Mouse (Mus musculus): ENCODE measurements around the gene Bicra. TPM values are rescaled to one million over a fixed set of nuclear protein-coding genes. Genes with fewer than 3 reads are reported as not detected.

The Bicra gene
- polyA plus RNA-seq, 1 experiment from 2014 or later = 11.6 TPM

- ATAC-seq (replicated peaks; ENCODE audit: low FRiP score) (no peak), DNase-seq (ENCODE audit: low spot score) (no peak)
- no peak overlapping the region for H3K9ac ChIP-seq (ENCODE audit: low read length)
- no peaks in the 10 kb centered on the region for H3K9me3 ChIP-seq (ENCODE audit: control insufficient read depth, low read length)
- H3K36me3 ChIP-seq (ENCODE audit: control insufficient read depth, insufficient read depth, low read length) = no peaks in the 10 kb centered on the region
- no peak overlapping the region for H3K4me2 ChIP-seq (ENCODE audit: low read depth, low read length, severe bottlenecking)
- WGBS = 94% methylated on average over 8 of the region's 8 CpGs
- no peaks in the 10 kb centered on the region for H3K27me3 ChIP-seq (ENCODE audit: control insufficient read depth, insufficient read depth, low read length)
- no peak overlapping the region for H3K4me3 ChIP-seq (ENCODE audit: low read depth, low read length)
- H3K27ac ChIP-seq (ENCODE audit: low read depth, low read length) = no peak overlapping the region
- H3K4me1 ChIP-seq (replicated peaks; ENCODE audit: control insufficient read depth, insufficient read depth, low read length) = no peaks in the 10 kb centered on the region
Observed at GRCm38 (mm10) chr7:16014521-16015175, 33.1 kb downstream of the Bicra start.

DNA sequence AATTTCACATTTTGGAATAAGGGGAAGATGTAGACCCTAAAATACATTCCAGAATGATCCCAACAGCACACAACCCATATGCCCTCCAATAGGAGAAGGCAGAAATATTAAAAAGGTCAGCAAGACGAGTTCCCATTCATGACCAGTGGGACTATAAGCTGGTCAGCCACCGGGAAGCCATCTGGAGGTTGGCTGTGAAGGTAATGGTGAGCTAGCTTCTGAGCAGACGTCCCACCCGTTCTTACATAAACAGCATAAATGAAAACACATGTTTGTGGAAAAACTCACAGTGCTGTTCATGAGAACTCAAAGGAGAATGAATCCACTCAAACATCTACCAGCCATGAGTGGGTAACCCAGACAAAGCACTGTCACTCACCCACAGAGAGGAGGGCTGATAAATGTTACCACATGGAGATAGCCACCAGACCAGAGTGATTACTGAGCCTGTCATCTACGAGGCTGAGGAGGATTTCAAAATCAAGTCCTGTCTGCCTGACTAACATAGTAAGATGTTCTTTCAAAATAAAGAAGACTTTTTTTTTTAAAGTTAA lies 33.9 kb downstream of the Bicra start:
- H3K27me3 ChIP-seq (ENCODE audit: control insufficient read depth, insufficient read depth, low read length) = no peaks in the 10 kb centered on the region
- H3K4me2 ChIP-seq (ENCODE audit: low read depth, low read length, severe bottlenecking) = no peak overlapping the region
- no peak overlapping the region for H3K4me3 ChIP-seq (ENCODE audit: low read depth, low read length)
- ATAC-seq (replicated peaks; ENCODE audit: low FRiP score) (no peak), DNase-seq (ENCODE audit: low spot score) (no peak)
- H3K27ac ChIP-seq (ENCODE audit: low read depth, low read length) = no peak overlapping the region
- H3K9me3 ChIP-seq (ENCODE audit: control insufficient read depth, low read length) = no peaks in the 10 kb centered on the region
- WGBS = 84% methylated on average over 5 of the region's 5 CpGs
- H3K9ac ChIP-seq (ENCODE audit: low read length) = no peak overlapping the region
- no peaks in the 10 kb centered on the region for H3K4me1 ChIP-seq (replicated peaks; ENCODE audit: control insufficient read depth, insufficient read depth, low read length)
- no peaks in the 10 kb centered on the region for H3K36me3 ChIP-seq (ENCODE audit: control insufficient read depth, insufficient read depth, low read length)

DNA sequence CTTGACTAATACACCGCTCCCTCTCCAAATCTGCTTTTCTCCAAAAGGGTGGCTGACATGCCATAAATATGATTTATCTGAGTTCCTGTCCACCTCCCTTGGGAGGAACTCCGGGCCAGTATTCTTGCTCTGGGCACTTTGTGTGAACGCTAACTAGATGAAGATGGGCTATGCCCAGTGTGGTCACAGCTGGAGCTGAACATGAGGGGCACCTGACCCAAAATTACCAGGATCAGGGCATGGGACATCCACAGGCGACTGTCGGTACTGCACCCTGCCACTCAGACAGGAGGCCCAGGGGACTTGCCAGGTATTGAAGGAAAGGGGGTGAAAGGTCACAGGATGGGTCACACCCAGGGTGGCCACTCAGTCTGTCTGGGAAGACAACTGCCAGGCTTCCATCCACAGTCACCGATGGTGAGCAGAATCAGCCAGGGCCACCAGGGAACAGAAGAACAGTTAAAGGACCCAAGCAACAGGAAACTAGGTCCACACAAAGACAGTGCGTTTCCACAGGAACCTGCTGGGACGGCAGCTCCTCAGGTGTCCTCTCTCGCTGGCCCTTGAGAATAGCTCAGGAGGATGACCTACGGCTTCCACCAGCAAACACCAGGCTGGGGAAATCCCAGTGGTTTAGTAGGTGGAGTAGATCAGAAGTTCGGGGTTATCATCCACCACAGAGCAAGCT lies 35.0 kb downstream of the Bicra start:
- Histone ChIP-seq H3K27ac (ENCODE audit: low read depth, low read length) (no peak overlapping the region), H3K9me3 (ENCODE audit: control insufficient read depth, low read length) (no peaks in the 10 kb centered on the region), H3K4me3 (ENCODE audit: low read depth, low read length) (no peak overlapping the region), H3K9ac (ENCODE audit: low read length) (no peak overlapping the region), H3K4me2 (ENCODE audit: low read depth, low read length, severe bottlenecking) (no peak overlapping the region), H3K27me3 (ENCODE audit: control insufficient read depth, insufficient read depth, low read length) (no peaks in the 10 kb centered on the region), H3K36me3 (ENCODE audit: control insufficient read depth, insufficient read depth, low read length) (no peaks in the 10 kb centered on the region), H3K4me1 (replicated peaks; ENCODE audit: control insufficient read depth, insufficient read depth, low read length) (no peaks in the 10 kb centered on the region)
- ATAC-seq (replicated peaks; ENCODE audit: low FRiP score) (no peak), DNase-seq (ENCODE audit: low spot score) (no peak)
- WGBS = 80% methylated on average over 11 of the region's 11 CpGs

- no peak overlapping the region for H3K4me3 ChIP-seq (ENCODE audit: low read depth, low read length)
- no peak overlapping the region for H3K4me2 ChIP-seq (ENCODE audit: low read depth, low read length, severe bottlenecking)
- DNase-seq (ENCODE audit: low spot score) (no peak), ATAC-seq (replicated peaks; ENCODE audit: low FRiP score) (no peak)
- H3K9ac ChIP-seq (ENCODE audit: low read length) = no peak overlapping the region
- H3K27ac ChIP-seq (ENCODE audit: low read depth, low read length) = no peak overlapping the region
- no peaks in the 10 kb centered on the region for H3K9me3 ChIP-seq (ENCODE audit: control insufficient read depth, low read length)
- H3K27me3 ChIP-seq (ENCODE audit: control insufficient read depth, insufficient read depth, low read length) = no peaks in the 10 kb centered on the region
- no peaks in the 10 kb centered on the region for H3K36me3 ChIP-seq (ENCODE audit: control insufficient read depth, insufficient read depth, low read length)
- no peaks in the 10 kb centered on the region for H3K4me1 ChIP-seq (replicated peaks; ENCODE audit: control insufficient read depth, insufficient read depth, low read length)
- 94% methylated on average over 7 of the region's 7 CpGs for WGBS
Observed at GRCm38 (mm10) chr7:16011418-16012085, 36.2 kb downstream of the Bicra start.

DNA sequence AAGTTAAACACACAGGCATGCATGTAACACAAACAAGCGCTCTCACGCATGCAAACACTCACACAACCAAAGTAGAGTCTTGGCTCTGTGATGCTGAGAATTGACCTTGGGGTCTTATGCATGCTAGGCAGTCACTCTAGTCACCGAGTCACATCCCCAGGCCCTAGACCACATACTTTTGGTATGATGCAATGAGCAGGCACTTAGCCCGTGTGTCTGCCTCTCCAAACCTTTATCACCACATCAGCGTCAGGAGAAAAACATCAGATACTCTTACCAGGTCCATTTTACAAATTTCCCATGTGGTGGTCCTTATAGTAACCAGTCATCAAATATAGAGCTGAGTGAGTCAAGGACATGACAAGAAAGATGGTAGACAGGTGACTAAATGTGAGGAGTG lies 37.1 kb downstream of the Bicra start:
- Histone ChIP-seq H3K9ac (ENCODE audit: low read length) (no peak overlapping the region), H3K4me2 (ENCODE audit: low read depth, low read length, severe bottlenecking) (no peak overlapping the region), H3K36me3 (ENCODE audit: control insufficient read depth, insufficient read depth, low read length) (no peaks in the 10 kb centered on the region; the same call in 1 of the 2 replicates), H3K27me3 (ENCODE audit: control insufficient read depth, insufficient read depth, low read length) (no peaks in the 10 kb centered on the region), H3K27ac (ENCODE audit: low read depth, low read length) (no peak overlapping the region), H3K9me3 (ENCODE audit: control insufficient read depth, low read length) (no peaks in the 10 kb centered on the region), H3K4me1 (replicated peaks; ENCODE audit: control insufficient read depth, insufficient read depth, low read length) (no peaks in the 10 kb centered on the region), H3K4me3 (ENCODE audit: low read depth, low read length) (no peak overlapping the region)
- ATAC-seq (replicated peaks; ENCODE audit: low FRiP score) (no peak), DNase-seq (ENCODE audit: low spot score) (no peak)
- 91% methylated on average over 5 of the region's 5 CpGs for WGBS

- no peak overlapping the region for H3K27ac ChIP-seq (ENCODE audit: low read depth, low read length)
- H3K36me3 ChIP-seq (ENCODE audit: control insufficient read depth, insufficient read depth, low read length) = no peaks in the 10 kb centered on the region; the same call in 1 of the 2 replicates
- no peak for DNase-seq (ENCODE audit: low spot score)
- no peaks in the 10 kb centered on the region for H3K9me3 ChIP-seq (ENCODE audit: control insufficient read depth, low read length)
- WGBS = 85% methylated on average over 7 of the region's 7 CpGs
- H3K27me3 ChIP-seq (ENCODE audit: control insufficient read depth, insufficient read depth, low read length) = no peaks in the 10 kb centered on the region
- H3K4me1 ChIP-seq (replicated peaks; ENCODE audit: control insufficient read depth, insufficient read depth, low read length) = peaks cover 3% of the 10 kb centered on the region; the same call in 1 of the 2 replicates
- no peak overlapping the region for H3K4me2 ChIP-seq (ENCODE audit: low read depth, low read length, severe bottlenecking)
- no peak overlapping the region for H3K4me3 ChIP-seq (ENCODE audit: low read depth, low read length)
- H3K9ac ChIP-seq (ENCODE audit: low read length) = no peak overlapping the region
- no peak for ATAC-seq (replicated peaks; ENCODE audit: low FRiP score)
Observed at GRCm38 (mm10) chr7:16009636-16010035, 38.1 kb downstream of the Bicra start.

GRCm38 (mm10) chr7:16005020-16005419 lies 42.7 kb downstream of the Bicra start:
- ATAC-seq (replicated peaks; ENCODE audit: low FRiP score) = no peak

DNA sequence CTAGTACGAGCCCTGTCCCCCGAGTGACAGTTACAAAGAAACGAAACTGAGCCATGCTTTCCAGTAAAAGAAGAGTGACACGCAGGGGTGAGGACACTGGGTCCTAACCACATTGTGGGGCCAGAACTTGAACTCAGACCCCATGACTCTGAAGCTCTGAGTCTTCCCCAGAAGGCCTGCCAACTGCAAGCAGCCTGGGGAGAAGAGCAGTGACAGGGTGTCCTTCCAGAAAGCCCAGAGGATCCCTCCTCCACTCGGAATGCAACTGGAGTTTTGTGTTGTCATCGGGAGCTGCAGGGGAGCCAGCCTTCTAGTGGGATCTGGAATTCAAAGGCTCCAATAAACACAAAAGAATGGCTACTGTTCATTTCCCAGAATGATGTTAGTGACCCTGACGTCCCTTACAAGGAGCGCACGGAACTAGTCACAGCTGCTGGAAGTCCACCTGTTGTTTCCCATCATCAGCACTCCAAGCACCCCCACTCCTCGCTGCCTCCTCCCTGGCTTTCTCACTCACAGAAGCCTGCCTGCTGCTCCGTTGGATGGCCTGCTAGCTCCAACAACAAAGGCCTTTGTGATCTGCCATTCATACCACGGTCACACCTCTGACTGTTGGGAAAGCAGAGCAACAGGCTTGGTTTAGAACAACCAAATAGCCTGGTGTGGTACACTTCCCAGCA lies 43.4 kb downstream of the Bicra start:
- Histone ChIP-seq H3K27ac (ENCODE audit: low read depth, low read length) (no peak overlapping the region), H3K4me2 (ENCODE audit: low read depth, low read length, severe bottlenecking) (no peak overlapping the region), H3K4me1 (replicated peaks; ENCODE audit: control insufficient read depth, insufficient read depth, low read length) (peaks cover 3% of the 10 kb centered on the region; the same call in 1 of the 2 replicates), H3K36me3 (ENCODE audit: control insufficient read depth, insufficient read depth, low read length) (no peaks in the 10 kb centered on the region; the same call in 1 of the 2 replicates), H3K9me3 (ENCODE audit: control insufficient read depth, low read length) (no peaks in the 10 kb centered on the region; the same call in 1 of the 2 replicates), H3K9ac (ENCODE audit: low read length) (no peak overlapping the region), H3K4me3 (ENCODE audit: low read depth, low read length) (no peak overlapping the region), H3K27me3 (ENCODE audit: control insufficient read depth, insufficient read depth, low read length) (no peaks in the 10 kb centered on the region)
- ATAC-seq (replicated peaks; ENCODE audit: low FRiP score) (no peak), DNase-seq (ENCODE audit: low spot score) (no peak)
- 57% methylated on average over 12 of the region's 12 CpGs for WGBS

More at GRCm38 (mm10) chr7:16005020-16005419, 42.7 kb downstream of the Bicra start:
- Histone ChIP-seq H3K36me3 (ENCODE audit: control insufficient read depth, insufficient read depth, low read length) (no peaks in the 10 kb centered on the region; the same call in 1 of the 2 replicates), H3K4me1 (replicated peaks; ENCODE audit: control insufficient read depth, insufficient read depth, low read length) (peaks cover 3% of the 10 kb centered on the region; the same call in 1 of the 2 replicates), H3K27ac (ENCODE audit: low read depth, low read length) (no peak overlapping the region), H3K27me3 (ENCODE audit: control insufficient read depth, insufficient read depth, low read length) (no peaks in the 10 kb centered on the region), H3K4me3 (ENCODE audit: low read depth, low read length) (no peak overlapping the region), H3K4me2 (ENCODE audit: low read depth, low read length, severe bottlenecking) (no peak overlapping the region), H3K9me3 (ENCODE audit: control insufficient read depth, low read length) (no peaks in the 10 kb centered on the region), H3K9ac (ENCODE audit: low read length) (no peak overlapping the region)
- no peak for DNase-seq (ENCODE audit: low spot score)
- WGBS = 87% methylated on average over 3 of the region's 3 CpGs

Data from forebrain, embryonic 11.5 days (tissue).